Mouse (Mus musculus) brain, embryonic 14.5 days (tissue): ENCODE measurements around the gene Olfr1395.

ENCODE experiments used
- CTCF ChIP-seq: fragments of 200-500 bp; IDR thresholded peaks from 2 replicates; pipeline ENCODE4 v1.5.1; 2012; ENCODE audit warnings: inconsistent platforms, mild to moderate bottlenecking, moderate library complexity, borderline replicate concordance; ENCODE audit not compliant: insufficient read depth, insufficient read length; ENCODE audit errors: extremely low read depth
- POLR2A ChIP-seq: fragments of 200-500 bp; IDR thresholded peaks from 2 replicates; pipeline ENCODE4 v1.6.1; 2012; ENCODE audit warnings: mild to moderate bottlenecking, inconsistent platforms, borderline replicate concordance; ENCODE audit not compliant: poor library complexity, insufficient read depth, insufficient read length, severe bottlenecking; ENCODE audit errors: extremely low read depth

DNA sequence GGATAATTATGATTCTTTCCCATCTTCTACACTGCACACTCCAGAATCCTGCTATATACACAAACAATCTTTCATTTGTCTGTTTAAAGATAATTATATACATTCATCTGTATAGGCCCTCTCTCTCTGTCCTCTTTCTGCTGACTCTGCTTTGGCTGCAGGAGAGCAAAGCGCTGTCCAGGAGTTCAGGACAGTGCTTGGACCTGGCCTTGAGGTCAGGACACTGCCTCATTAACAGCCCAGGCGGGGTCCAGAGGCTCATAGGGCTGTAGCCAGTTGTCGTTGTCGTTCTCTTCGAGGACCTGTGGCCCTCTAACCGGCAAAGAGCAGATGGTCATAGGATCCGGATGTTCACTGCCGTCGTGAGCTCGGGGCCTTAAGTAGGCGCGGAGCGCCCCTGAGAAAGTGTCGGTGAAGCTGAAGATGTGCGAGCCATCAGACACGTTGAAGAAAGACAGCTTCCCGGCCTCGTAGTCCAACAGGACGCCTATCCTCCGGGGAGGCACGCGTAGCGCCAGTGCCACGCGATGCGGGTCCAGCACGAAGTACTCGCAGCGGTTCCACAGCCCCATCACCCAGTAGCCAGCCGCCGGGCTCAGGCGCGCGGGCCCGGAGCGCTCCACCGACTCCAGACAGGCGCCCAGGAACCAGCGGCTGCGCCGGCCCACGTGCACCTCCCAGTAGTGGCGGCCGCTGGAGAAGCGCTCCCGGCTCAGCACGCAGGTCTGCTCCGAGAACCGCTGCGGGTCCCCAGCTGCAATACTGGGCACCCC, 27.0 kb downstream of the Olfr1395 start:
- TF ChIP-seq POLR2A (no peak), CTCF (no peak)
